In genomic region chr1:177605353-177605969, GRCm38 (mm10) we compare ENCODE assay signal across 20 mouse cellular contexts.
DNase-seq lines count a peak whose midpoint lies in the region; ATAC-seq lines count a peak whose summit lies in the region.
"Had no signal": no experiment of that assay in that cellular context is flagged by ENCODE, and none has a peak within 500 bp of the region (broad histone marks: within the 10 kb centered on the region; RNA-seq: fewer than 3 reads in every experiment).

No protein-coding gene starts in this region.

- no peak overlapping the region for H3K4me3 ChIP-seq in heart, embryonic 11.5 days (ENCODE audit: low read depth, low read length)
- H3K4me3 ChIP-seq in lung, embryonic 15.5 days = no peak overlapping the region
- no peak overlapping the region for H3K4me3 ChIP-seq in forebrain, embryonic 15.5 days
- no peak overlapping the region for H3K4me3 ChIP-seq in liver, embryonic 11.5 days (ENCODE audit: low read depth, low read length)
- H3K4me3 ChIP-seq: hindbrain, embryonic 13.5 days; limb, embryonic 10.5 days; liver, embryonic 15.5 days had no signal

- H3K9me3 ChIP-seq in heart, embryonic 11.5 days (replicated peaks; ENCODE audit: control insufficient read depth, low read length) = no peaks in the 10 kb centered on the region
- no peaks in the 10 kb centered on the region for H3K9me3 ChIP-seq in lung, embryonic 15.5 days
- H3K9me3 ChIP-seq in forebrain, embryonic 15.5 days = no peaks in the 10 kb centered on the region
- no peaks in the 10 kb centered on the region for H3K9me3 ChIP-seq in liver, embryonic 11.5 days (ENCODE audit: control insufficient read depth, low read length)
- H3K9me3 ChIP-seq: hindbrain, embryonic 13.5 days; limb, embryonic 10.5 days; liver, embryonic 15.5 days had no signal

- peaks cover 8% of the 10 kb centered on the region for H3K4me1 ChIP-seq in heart, embryonic 11.5 days (ENCODE audit: control insufficient read depth, insufficient read depth, low read length)
- no peaks in the 10 kb centered on the region for H3K4me1 ChIP-seq in lung, embryonic 15.5 days
- H3K4me1 ChIP-seq in forebrain, embryonic 15.5 days = peaks cover 6% of the 10 kb centered on the region
- H3K4me1 ChIP-seq in liver, embryonic 11.5 days (replicated peaks; ENCODE audit: control insufficient read depth, insufficient read depth, low read length) = 0 out of 2 replicates have a peak, but pooled peaks cover 2% of the 10 kb centered on the region
- H3K4me1 ChIP-seq: liver, embryonic 15.5 days had no signal

- H3K27ac ChIP-seq in heart, embryonic 11.5 days (ENCODE audit: low read depth, low read length) = no peak overlapping the region
- H3K27ac ChIP-seq in lung, embryonic 15.5 days = no peak overlapping the region
- H3K27ac ChIP-seq in forebrain, embryonic 15.5 days (replicated peaks) = peak overlapping the region; percentile 22; the same call in 1 of the 2 replicates
- H3K27ac ChIP-seq in liver, embryonic 11.5 days (ENCODE audit: low read depth, low read length) = no peak overlapping the region
- H3K27ac ChIP-seq: hindbrain, embryonic 13.5 days; limb, embryonic 10.5 days; liver, embryonic 15.5 days; macrophage had no signal

- H3K9ac ChIP-seq in heart, embryonic 11.5 days (ENCODE audit: low read depth, low read length) = no peak overlapping the region
- H3K9ac ChIP-seq in lung, embryonic 15.5 days = no peak overlapping the region
- H3K9ac ChIP-seq in forebrain, embryonic 15.5 days (replicated peaks) = no peak overlapping the region
- H3K9ac ChIP-seq in liver, embryonic 11.5 days (ENCODE audit: low read depth, low read length) = no peak overlapping the region
- H3K9ac ChIP-seq: hindbrain, embryonic 13.5 days; liver, embryonic 15.5 days had no signal

- no peaks in the 10 kb centered on the region for H3K36me3 ChIP-seq in heart, embryonic 11.5 days (ENCODE audit: control insufficient read depth, insufficient read depth, low read length)
- H3K36me3 ChIP-seq in lung, embryonic 15.5 days = no peaks in the 10 kb centered on the region
- no peaks in the 10 kb centered on the region for H3K36me3 ChIP-seq in forebrain, embryonic 15.5 days
- H3K36me3 ChIP-seq in liver, embryonic 11.5 days (ENCODE audit: control insufficient read depth, insufficient read depth, low read length) = no peaks in the 10 kb centered on the region
- H3K36me3 ChIP-seq: hindbrain, embryonic 13.5 days; limb, embryonic 10.5 days; liver, embryonic 15.5 days had no signal

- ATAC-seq in heart, embryonic 11.5 days (replicated peaks; ENCODE audit: insufficient number of reproducible peaks, low FRiP score, low TSS enrichment) = 0 out of 2 replicates have a peak, but pooled peaks have one; percentile 16
- ATAC-seq in lung, embryonic 15.5 days (ENCODE audit: borderline replicate concordance, extremely low read depth, low FRiP score, low TSS enrichment) = peak; percentile 61; the same call in 1 of the 2 replicates
- peak; percentile 66 for ATAC-seq in forebrain, embryonic 15.5 days (replicated peaks)
- ATAC-seq in liver, embryonic 11.5 days (replicated peaks; ENCODE audit: low FRiP score) = no peak

- DNase-seq in heart, adult 18-20 months = no peak
- DNase-seq in lung, adult 18-20 months = no peak
- peak; percentile 57 for DNase-seq in embryo, embryonic 10 days (ENCODE audit: low spot score)
- DNase-seq in frontal cortex, postnatal 10 days (ENCODE audit: low spot score in 2 of 2) = no peak
- no peak for DNase-seq in liver, embryonic 11.5 days (ENCODE audit: low spot score)
- DNase-seq: adrenal gland, postnatal 14 days; cerebellum, postnatal 14 days; gastrocnemius, postnatal 25 days; kidney, adult 18-20 months; kidney, postnatal 36 days; layer of hippocampus, postnatal 36 days; right cerebral cortex, adult 18-20 months; spleen, adult 18-20 months had no signal

- peak overlapping the region; percentile 34 for H3K4me2 ChIP-seq in heart, embryonic 11.5 days
- no peak overlapping the region for H3K4me2 ChIP-seq in lung, embryonic 15.5 days
- H3K4me2 ChIP-seq in forebrain, embryonic 15.5 days (replicated peaks) = no peak overlapping the region
- H3K4me2 ChIP-seq in liver, embryonic 11.5 days = no peak overlapping the region
- H3K4me2 ChIP-seq: hindbrain, embryonic 13.5 days; liver, embryonic 15.5 days had no signal

- H3K27me3 ChIP-seq in heart, embryonic 11.5 days (ENCODE audit: control insufficient read depth, insufficient read depth, low read length) = no peaks in the 10 kb centered on the region
- H3K27me3 ChIP-seq in lung, embryonic 15.5 days = no peaks in the 10 kb centered on the region
- no peaks in the 10 kb centered on the region for H3K27me3 ChIP-seq in forebrain, embryonic 15.5 days
- H3K27me3 ChIP-seq in liver, embryonic 11.5 days (replicated peaks; ENCODE audit: control insufficient read depth, insufficient read depth, low read length) = no peaks in the 10 kb centered on the region
- H3K27me3 ChIP-seq: hindbrain, embryonic 13.5 days; liver, embryonic 15.5 days had no signal

- WGBS in heart, embryonic 11.5 days (ENCODE audit: insufficient replicate concordance) = 7% methylated on average over 6 of the region's 6 CpGs
- WGBS in lung, embryonic 15.5 days = 28% methylated on average over 6 of the region's 6 CpGs
- 7% methylated on average over 6 of the region's 6 CpGs for WGBS in forebrain, embryonic 15.5 days
- WGBS in liver, embryonic 11.5 days = 52% methylated on average over 6 of the region's 6 CpGs
